Mouse (Mus musculus): ENCODE results near the gene Erp27.

- no peak for TF ChIP-seq EP300 (optimal IDR thresholded peaks at IDR 0.05)
- no peak for TF ChIP-seq CTCF (IDR thresholded peaks at IDR 0.05; ENCODE audit: low read depth)
Measured at GRCm38 (mm10) chr6:136927626-136928025, 5.6 kb upstream of the Erp27 start.

Data from stomach, postnatal 0 days (tissue).